Mouse (Mus musculus) lung, postnatal 0 days (tissue): ENCODE data around the gene Lcn12.

Experiments
- CTCF ChIP-seq: IDR thresholded peaks from 2 replicates; pipeline ENCODE4 v1.5.1; 2016; ENCODE audit warnings: antibody characterized with exemption, mild to moderate bottlenecking
- EP300 ChIP-seq: IDR thresholded peaks from 2 replicates; pipeline ENCODE4 v1.6.1; 2016; ENCODE audit warnings: antibody characterized with exemption, mild to moderate bottlenecking, control low read depth

- TF ChIP-seq EP300: no peak
- no peak for TF ChIP-seq CTCF
These were observed 6.4 kb upstream of the Lcn12 start for GRCm38 (mm10) chr2:25500071-25500575.
